Mouse (Mus musculus): ENCODE measurements around the gene Tspan5. TPM values are rescaled to one million over a fixed set of nuclear protein-coding genes. Genes with fewer than 3 reads are reported as not detected.
A peak's percentile ranks its signal among the peaks of the same experiment; 100 is the strongest.

The Tspan5 gene
- polyA plus RNA-seq, 1 experiment from 2014 or later: 20.9 TPM

GRCm38 (mm10) chr3:138857805-138858546 lies 116.0 kb downstream of the Tspan5 start:
- peaks cover 32% of the 10 kb centered on the region for H3K4me1 ChIP-seq (replicated peaks; ENCODE audit: control insufficient read depth, insufficient read depth, low read length)
- no peaks in the 10 kb centered on the region for H3K36me3 ChIP-seq (ENCODE audit: control insufficient read depth, insufficient read depth, low read length)
- no peaks in the 10 kb centered on the region for H3K9me3 ChIP-seq (ENCODE audit: control insufficient read depth, low read length)
- H3K9ac ChIP-seq (ENCODE audit: low read length): no peak overlapping the region
- no peaks in the 10 kb centered on the region for H3K27me3 ChIP-seq (replicated peaks; ENCODE audit: control insufficient read depth, insufficient read depth, low read length)
- 21% methylated on average over 12 of the region's 12 CpGs for WGBS
- DNase-seq (ENCODE audit: low spot score) (peak; percentile 76), ATAC-seq (replicated peaks; ENCODE audit: low FRiP score, low TSS enrichment, low read depth) (peak; percentile 71)
- H3K4me3 ChIP-seq (ENCODE audit: low read depth, low read length): no peak overlapping the region
- peak overlapping the region; percentile 76 for H3K27ac ChIP-seq (ENCODE audit: low read depth)
- peak overlapping the region; percentile 35 for H3K4me2 ChIP-seq (ENCODE audit: low read length)

- H3K27ac ChIP-seq (ENCODE audit: low read depth): peak overlapping the region; percentile 76
- H3K9ac ChIP-seq (ENCODE audit: low read length): no peak overlapping the region
- no peaks in the 10 kb centered on the region for H3K27me3 ChIP-seq (replicated peaks; ENCODE audit: control insufficient read depth, insufficient read depth, low read length)
- no peaks in the 10 kb centered on the region for H3K36me3 ChIP-seq (ENCODE audit: control insufficient read depth, insufficient read depth, low read length)
- no peak for ATAC-seq (replicated peaks; ENCODE audit: low FRiP score, low TSS enrichment, low read depth)
- H3K4me1 ChIP-seq (replicated peaks; ENCODE audit: control insufficient read depth, insufficient read depth, low read length): peaks cover 28% of the 10 kb centered on the region
- H3K4me2 ChIP-seq (ENCODE audit: low read length): no peak overlapping the region
- 59% methylated on average over 6 of the region's 6 CpGs for WGBS
- DNase-seq (ENCODE audit: low spot score): no peak
- H3K9me3 ChIP-seq (ENCODE audit: control insufficient read depth, low read length): no peaks in the 10 kb centered on the region
- H3K4me3 ChIP-seq (ENCODE audit: low read depth, low read length): no peak overlapping the region
Measured at GRCm38 (mm10) chr3:138858649-138859048, 116.7 kb downstream of the Tspan5 start.

DNA sequence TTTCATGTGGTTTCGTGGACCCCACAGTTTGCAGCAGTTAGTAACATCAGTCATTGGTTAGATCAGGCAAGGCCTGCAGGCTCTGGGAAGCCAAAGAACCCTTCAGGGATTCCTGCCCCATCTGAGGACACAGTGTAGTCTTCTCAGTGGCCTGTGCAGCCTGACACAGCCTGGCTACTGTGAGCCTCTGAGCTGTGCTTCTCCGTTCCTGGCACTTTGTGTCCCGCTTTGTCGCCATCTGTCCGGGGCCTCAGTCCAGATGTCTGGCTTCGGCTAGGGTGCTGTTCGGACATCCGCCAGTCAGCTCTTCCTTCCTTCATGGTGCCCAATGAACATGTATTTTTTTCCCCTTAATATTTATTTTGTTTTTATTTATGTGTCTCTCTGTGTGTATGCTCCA lies 117.2 kb downstream of the Tspan5 start:
- WGBS: 80% methylated on average over 8 of the region's 8 CpGs

GRCm38 (mm10) chr3:138859666-138860065 lies 117.7 kb downstream of the Tspan5 start:
- Histone ChIP-seq H3K27me3 (replicated peaks; ENCODE audit: control insufficient read depth, insufficient read depth, low read length) (no peaks in the 10 kb centered on the region), H3K4me3 (ENCODE audit: low read depth, low read length) (no peak overlapping the region), H3K27ac (ENCODE audit: low read depth) (no peak overlapping the region), H3K4me2 (ENCODE audit: low read length) (no peak overlapping the region), H3K36me3 (ENCODE audit: control insufficient read depth, insufficient read depth, low read length) (no peaks in the 10 kb centered on the region), H3K9me3 (ENCODE audit: control insufficient read depth, low read length) (no peaks in the 10 kb centered on the region), H3K4me1 (replicated peaks; ENCODE audit: control insufficient read depth, insufficient read depth, low read length) (peaks cover 28% of the 10 kb centered on the region), H3K9ac (ENCODE audit: low read length) (no peak overlapping the region)
- 66% methylated on average over 8 of the region's 8 CpGs for WGBS
- ATAC-seq (replicated peaks; ENCODE audit: low FRiP score, low TSS enrichment, low read depth) (no peak), DNase-seq (ENCODE audit: low spot score) (no peak)

More for the DNA sequence above, 117.2 kb downstream of the Tspan5 start:
- Histone ChIP-seq H3K9ac (ENCODE audit: low read length) (no peak overlapping the region), H3K4me3 (ENCODE audit: low read depth, low read length) (no peak overlapping the region), H3K36me3 (ENCODE audit: control insufficient read depth, insufficient read depth, low read length) (no peaks in the 10 kb centered on the region), H3K4me1 (replicated peaks; ENCODE audit: control insufficient read depth, insufficient read depth, low read length) (peaks cover 28% of the 10 kb centered on the region), H3K27me3 (replicated peaks; ENCODE audit: control insufficient read depth, insufficient read depth, low read length) (no peaks in the 10 kb centered on the region), H3K9me3 (ENCODE audit: control insufficient read depth, low read length) (no peaks in the 10 kb centered on the region), H3K4me2 (ENCODE audit: low read length) (no peak overlapping the region), H3K27ac (ENCODE audit: low read depth) (peak overlapping the region; percentile 76; the same call in 1 of the 2 replicates)
- no peak for ATAC-seq (replicated peaks; ENCODE audit: low FRiP score, low TSS enrichment, low read depth)
- no peak for DNase-seq (ENCODE audit: low spot score)

GRCm38 (mm10) chr3:138860257-138860760 lies 118.3 kb downstream of the Tspan5 start:
- Histone ChIP-seq H3K27me3 (replicated peaks; ENCODE audit: control insufficient read depth, insufficient read depth, low read length) (no peaks in the 10 kb centered on the region), H3K9me3 (ENCODE audit: control insufficient read depth, low read length) (no peaks in the 10 kb centered on the region), H3K4me3 (ENCODE audit: low read depth, low read length) (no peak overlapping the region), H3K4me1 (replicated peaks; ENCODE audit: control insufficient read depth, insufficient read depth, low read length) (peaks cover 28% of the 10 kb centered on the region), H3K9ac (ENCODE audit: low read length) (no peak overlapping the region), H3K27ac (ENCODE audit: low read depth) (no peak overlapping the region), H3K4me2 (ENCODE audit: low read length) (no peak overlapping the region), H3K36me3 (ENCODE audit: control insufficient read depth, insufficient read depth, low read length) (no peaks in the 10 kb centered on the region)
- no peak for DNase-seq (ENCODE audit: low spot score)
- no peak for ATAC-seq (replicated peaks; ENCODE audit: low FRiP score, low TSS enrichment, low read depth)
- WGBS: 33% methylated on average over 11 of the region's 11 CpGs

- H3K27me3 ChIP-seq (replicated peaks; ENCODE audit: control insufficient read depth, insufficient read depth, low read length): no peaks in the 10 kb centered on the region
- H3K9me3 ChIP-seq (ENCODE audit: control insufficient read depth, low read length): peaks cover under 1% of the 10 kb centered on the region; the same call in 1 of the 2 replicates
- peaks cover 28% of the 10 kb centered on the region for H3K4me1 ChIP-seq (replicated peaks; ENCODE audit: control insufficient read depth, insufficient read depth, low read length)
- no peak for DNase-seq (ENCODE audit: low spot score)
- ATAC-seq (replicated peaks; ENCODE audit: low FRiP score, low TSS enrichment, low read depth): no peak
- H3K4me3 ChIP-seq (ENCODE audit: low read depth, low read length): no peak overlapping the region
- H3K4me2 ChIP-seq (ENCODE audit: low read length): no peak overlapping the region
- no peaks in the 10 kb centered on the region for H3K36me3 ChIP-seq (ENCODE audit: control insufficient read depth, insufficient read depth, low read length)
- H3K9ac ChIP-seq (ENCODE audit: low read length): no peak overlapping the region
- 65% methylated on average over 9 of the region's 9 CpGs for WGBS
- H3K27ac ChIP-seq (ENCODE audit: low read depth): no peak overlapping the region
Measured at GRCm38 (mm10) chr3:138861032-138861431, 119.0 kb downstream of the Tspan5 start.

- H3K9me3 ChIP-seq (ENCODE audit: control insufficient read depth, low read length): peaks cover 4% of the 10 kb centered on the region
- ATAC-seq (replicated peaks; ENCODE audit: low FRiP score, low TSS enrichment, low read depth) (no peak), DNase-seq (ENCODE audit: low spot score) (no peak)
- no peak overlapping the region for H3K4me3 ChIP-seq (ENCODE audit: low read depth, low read length)
- no peaks in the 10 kb centered on the region for H3K27me3 ChIP-seq (replicated peaks; ENCODE audit: control insufficient read depth, insufficient read depth, low read length)
- no peak overlapping the region for H3K9ac ChIP-seq (ENCODE audit: low read length)
- H3K27ac ChIP-seq (ENCODE audit: low read depth): no peak overlapping the region
- no peaks in the 10 kb centered on the region for H3K36me3 ChIP-seq (ENCODE audit: control insufficient read depth, insufficient read depth, low read length)
- no peak overlapping the region for H3K4me2 ChIP-seq (ENCODE audit: low read length)
- 85% methylated on average over 3 of the region's 3 CpGs for WGBS
- peaks cover 26% of the 10 kb centered on the region for H3K4me1 ChIP-seq (replicated peaks; ENCODE audit: control insufficient read depth, insufficient read depth, low read length)
Measured at GRCm38 (mm10) chr3:138861589-138861988, 119.6 kb downstream of the Tspan5 start.

- DNase-seq (ENCODE audit: low spot score): no peak
Measured at GRCm38 (mm10) chr3:138864166-138864648, 122.2 kb downstream of the Tspan5 start.

More at GRCm38 (mm10) chr3:138864166-138864648, 122.2 kb downstream of the Tspan5 start:
- H3K27ac ChIP-seq (ENCODE audit: low read depth): no peak overlapping the region
- no peaks in the 10 kb centered on the region for H3K27me3 ChIP-seq (replicated peaks; ENCODE audit: control insufficient read depth, insufficient read depth, low read length)
- no peaks in the 10 kb centered on the region for H3K36me3 ChIP-seq (ENCODE audit: control insufficient read depth, insufficient read depth, low read length)
- H3K9me3 ChIP-seq (ENCODE audit: control insufficient read depth, low read length): peaks cover 4% of the 10 kb centered on the region
- no peak for ATAC-seq (replicated peaks; ENCODE audit: low FRiP score, low TSS enrichment, low read depth)
- WGBS: 73% methylated on average over 12 of the region's 12 CpGs
- H3K9ac ChIP-seq (ENCODE audit: low read length): no peak overlapping the region
- H3K4me2 ChIP-seq (ENCODE audit: low read length): no peak overlapping the region
- no peak overlapping the region for H3K4me3 ChIP-seq (ENCODE audit: low read depth, low read length)
- H3K4me1 ChIP-seq (replicated peaks; ENCODE audit: control insufficient read depth, insufficient read depth, low read length): peaks cover 2% of the 10 kb centered on the region; the same call in 1 of the 2 replicates
